Mouse (Mus musculus) left cerebral cortex, adult 2 months (tissue): ENCODE results near the gene Cd83. TPM values are rescaled to one million over a fixed set of nuclear protein-coding genes. Genes with fewer than 3 reads are reported as not detected.

Experiments used
- DNase-seq, 2 experiments: peaks; one replicate each; pipeline ENCODE4 v3.0.0; 2021 to 2022; ENCODE audit warnings: low spot score in 2 of 2, mixed read lengths in 1 of 2; ENCODE audit errors: extremely low spot score in 1 of 2
- H3K27ac ChIP-seq: fragments of 200-600 bp; 2 replicates; pipeline ENCODE4 v1.8.1; 2022
- H3K4me3 ChIP-seq: fragments of 200-600 bp; 2 replicates; pipeline ENCODE4 v1.8.1; 2022
- CTCF ChIP-seq: fragments of 200-600 bp; IDR thresholded peaks from 2 replicates; pipeline ENCODE4 v1.8.1; 2022; ENCODE audit warnings: antibody characterized with exemption, mild to moderate bottlenecking, moderate library complexity
- intact Hi-C: fragments of 180-260 bp; cut with DNase I; formaldehyde crosslinking; loops from one replicate; pipeline ENCODE4 v1.15.1; 2025
- total RNA-seq, 2 experiments: library from RNA; stranded (reverse); gene quantifications; 2 replicates each; pipeline ENCODE4 v1.2.3; 2021

Cd83 gene
- total RNA-seq, 2 experiments from 2014 or later: 8.0 to 9.4 TPM

- intact Hi-C loops: no loop called here
These were observed 23.3 kb upstream of the Cd83 start for GRCm38 (mm10) chr13:43761156-43761855.

GRCm38 (mm10) chr13:43762901-43763300 lies 21.7 kb upstream of the Cd83 start:
- TF ChIP-seq CTCF: no peak
- no peak overlapping the region for H3K4me3 ChIP-seq
- no peak for DNase-seq
- intact Hi-C loops: no loop called here
- no peak overlapping the region for H3K27ac ChIP-seq

More at GRCm38 (mm10) chr13:43761156-43761855, 23.3 kb upstream of the Cd83 start:
- no peak for DNase-seq
- TF ChIP-seq CTCF: no peak
- Histone ChIP-seq H3K4me3 (no peak overlapping the region), H3K27ac (no peak overlapping the region)

DNA sequence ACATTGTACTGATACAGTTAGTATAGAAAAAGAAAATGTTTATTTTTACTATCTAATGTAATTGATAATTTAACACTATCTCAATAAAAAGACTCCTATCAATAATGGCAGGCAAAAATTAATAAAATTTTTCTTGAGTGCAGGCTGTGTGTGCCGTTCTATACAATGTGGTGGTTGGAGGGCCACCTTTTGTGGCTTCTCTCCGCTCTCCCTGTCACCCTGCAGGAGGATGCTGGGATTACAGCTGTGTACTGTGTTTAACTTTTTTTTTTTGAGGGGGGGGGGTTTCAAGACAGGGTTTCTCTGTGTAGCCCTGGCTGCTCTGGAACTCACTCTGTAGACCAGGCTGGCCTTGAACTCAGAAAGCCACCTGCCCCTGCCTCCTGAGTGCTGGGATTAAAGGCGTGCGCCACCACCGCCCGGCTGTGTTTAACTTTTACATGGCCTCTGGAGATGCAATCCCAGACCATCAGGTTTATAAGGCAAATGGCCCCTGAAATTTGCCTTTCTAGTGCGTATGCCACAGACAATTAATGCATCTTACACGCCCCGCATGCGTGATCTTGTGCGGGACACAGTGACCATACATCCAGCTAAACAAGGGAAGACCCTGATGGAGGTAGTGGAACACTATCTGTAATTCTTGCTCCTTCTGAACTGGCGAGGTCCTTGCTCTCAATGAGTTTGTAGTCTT lies 21.1 kb upstream of the Cd83 start:
- TF ChIP-seq CTCF: no peak; the same call in 1 of the 2 replicates
- H3K4me3 ChIP-seq: no peak overlapping the region
- H3K27ac ChIP-seq: no peak overlapping the region
- intact Hi-C loops: no loop called here
- no peak for DNase-seq

GRCm38 (mm10) chr13:43763995-43764579 lies 20.5 kb upstream of the Cd83 start:
- H3K27ac ChIP-seq: no peak overlapping the region
- no peak overlapping the region for H3K4me3 ChIP-seq
- intact Hi-C loops: no loop called here

GRCm38 (mm10) chr13:43765293-43765814 lies 19.2 kb upstream of the Cd83 start:
- intact Hi-C loops: no loop called here
- DNase-seq: no peak
- no peak overlapping the region for H3K27ac ChIP-seq
- no peak for TF ChIP-seq CTCF
- H3K4me3 ChIP-seq: no peak overlapping the region

More at GRCm38 (mm10) chr13:43763995-43764579, 20.5 kb upstream of the Cd83 start:
- DNase-seq: peak in 1 of 2 experiments; percentile 28
- TF ChIP-seq CTCF: no peak

DNA sequence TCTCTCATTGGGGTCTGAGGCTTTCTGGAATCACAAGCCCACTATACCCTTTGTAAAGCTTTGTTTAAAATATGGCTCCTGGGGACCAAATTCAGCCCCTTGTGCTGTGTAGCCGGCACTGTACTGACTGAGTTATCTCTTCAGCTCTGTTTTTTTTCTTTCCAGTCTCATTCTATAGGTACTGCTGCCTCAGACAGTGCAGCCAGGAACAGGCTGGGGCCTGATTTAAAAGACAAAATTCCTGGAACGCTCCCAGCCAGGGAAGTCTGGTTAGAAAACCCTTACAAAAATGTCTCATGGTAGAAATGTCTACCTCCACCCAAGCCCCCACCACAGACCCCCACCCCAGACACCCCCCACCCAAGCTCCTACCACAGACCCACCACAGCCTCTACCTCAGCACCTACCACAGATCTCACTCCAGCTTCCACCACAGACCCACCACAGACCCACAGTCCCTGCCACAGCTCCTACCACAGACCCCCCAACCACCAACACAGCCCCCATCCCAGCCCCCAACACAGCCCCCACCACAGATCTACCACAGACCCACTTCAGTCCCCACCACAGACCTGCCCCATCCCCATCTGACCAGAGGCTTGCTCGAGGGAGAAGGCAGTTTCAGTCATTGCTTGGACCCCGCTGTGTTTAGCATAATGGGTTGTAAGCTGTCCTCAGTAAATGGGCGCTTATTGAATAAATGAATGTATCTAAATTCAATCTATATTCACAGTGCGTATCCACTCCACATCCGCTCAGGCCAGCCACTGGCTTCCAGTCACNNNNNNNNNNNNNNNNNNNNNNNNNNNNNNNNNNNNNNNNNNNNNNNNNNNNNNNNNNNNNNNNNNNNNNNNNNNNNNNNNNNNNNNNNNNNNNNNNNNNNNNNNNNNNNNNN lies 17.5 kb upstream of the Cd83 start:
- no peak for TF ChIP-seq CTCF
- intact Hi-C loops: no loop called here
- Histone ChIP-seq H3K4me3 (no peak overlapping the region), H3K27ac (no peak overlapping the region)
- DNase-seq: no peak

DNA sequence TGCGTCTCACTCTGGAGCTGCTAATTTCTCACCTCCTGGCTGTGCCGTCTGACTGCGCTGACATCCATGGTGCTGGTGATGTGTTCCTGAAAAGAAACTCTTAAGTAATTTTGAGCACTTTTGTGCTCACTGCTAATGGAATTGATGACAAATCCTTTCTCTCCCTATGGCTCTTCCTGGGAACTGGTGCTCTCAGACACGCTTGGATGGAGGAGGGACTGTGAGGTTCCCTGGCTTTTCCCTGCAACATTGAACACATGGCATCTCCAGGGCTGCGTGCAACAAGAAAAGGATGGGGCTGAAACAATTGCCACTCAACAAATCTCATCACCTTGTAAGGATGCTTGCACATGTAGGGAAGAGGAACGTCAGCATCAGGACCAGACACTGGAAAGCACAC lies 11.6 kb upstream of the Cd83 start:
- no peak for TF ChIP-seq CTCF
- Histone ChIP-seq H3K4me3 (no peak overlapping the region), H3K27ac (no peak overlapping the region)
- intact Hi-C loops: no loop called here
- DNase-seq: no peak

- TF ChIP-seq CTCF: no peak
- intact Hi-C loops: no loop called here
- H3K27ac ChIP-seq: no peak overlapping the region
- DNase-seq: peak; percentile 43 to 59
- no peak overlapping the region for H3K4me3 ChIP-seq
These were observed 10.5 kb upstream of the Cd83 start for GRCm38 (mm10) chr13:43773965-43774566.

DNA sequence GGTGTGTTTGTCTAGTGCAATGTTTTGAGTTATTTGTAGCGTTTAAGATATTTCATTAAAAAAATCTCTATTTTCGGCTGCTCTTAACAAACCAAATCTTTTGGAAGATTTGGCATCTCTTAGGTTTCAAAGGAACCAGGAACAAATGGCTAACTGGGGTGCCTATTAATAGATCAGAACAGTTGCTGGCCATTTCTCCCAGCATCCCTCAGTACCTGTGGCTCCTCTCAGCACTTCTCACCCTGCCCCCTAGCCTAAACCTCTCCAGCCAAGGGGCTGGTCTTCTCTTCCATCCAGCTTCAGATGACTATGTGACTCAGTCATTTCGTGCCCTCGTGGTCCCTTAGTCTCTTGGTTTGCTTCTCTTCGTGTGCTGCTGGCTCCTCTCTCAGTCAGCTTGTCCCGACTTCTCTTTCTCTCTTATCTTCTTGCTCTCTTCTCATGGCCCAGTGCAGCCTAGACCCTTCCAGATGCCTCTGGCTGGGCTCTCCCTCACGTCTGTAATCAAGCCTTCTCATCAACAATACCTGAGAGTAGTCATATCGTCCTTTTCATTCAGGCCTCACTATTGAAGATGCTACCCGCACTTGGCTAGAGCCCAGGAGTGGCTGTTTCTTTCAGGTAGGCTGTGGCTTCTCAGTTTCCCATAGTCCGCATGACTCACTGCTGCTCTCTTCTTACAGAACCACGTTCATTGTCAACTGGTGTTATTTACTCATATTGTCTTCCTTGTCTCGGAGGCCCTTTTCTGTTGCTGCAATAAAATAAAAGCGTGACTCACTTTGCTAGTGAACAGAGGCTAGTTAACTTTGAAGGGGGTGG lies 9.8 kb upstream of the Cd83 start:
- intact Hi-C loops: no loop called here
- DNase-seq: no peak
- Histone ChIP-seq H3K4me3 (no peak overlapping the region), H3K27ac (no peak overlapping the region)
- TF ChIP-seq CTCF: no peak

DNA sequence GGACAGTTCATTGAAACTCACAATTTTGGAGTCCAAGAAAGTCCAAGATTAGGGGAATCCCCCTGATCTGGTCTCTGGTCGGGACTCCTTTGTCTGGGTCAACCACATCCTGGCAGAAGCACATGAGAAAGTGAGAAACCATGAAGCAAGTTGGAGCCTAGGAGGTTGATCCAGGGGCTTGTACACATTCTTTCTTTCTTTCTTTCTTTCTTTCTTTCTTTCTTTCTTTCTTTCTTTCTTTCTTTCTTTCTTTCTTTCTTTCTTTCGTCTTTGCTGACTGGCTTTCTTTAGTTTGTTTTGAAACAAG lies 9.2 kb upstream of the Cd83 start:
- TF ChIP-seq CTCF: no peak
- intact Hi-C loops: no loop called here
- H3K27ac ChIP-seq: no peak overlapping the region
- H3K4me3 ChIP-seq: no peak overlapping the region
- no peak for DNase-seq
